Mouse (Mus musculus) cerebellum, postnatal 25 days (tissue): ENCODE results near the gene Plekhh2.
A peak's percentile ranks its signal among the peaks of the same experiment; 100 is the strongest.
"Not testable (repeated sequence)": the region's sequence is repeated elsewhere in the genome, so short reads cannot be mapped to it uniquely, and the experiment has no call there.

Source experiments
- DNase-seq, 2 experiments: peaks; one replicate each; pipeline ENCODE4 v3.0.0; 2021; ENCODE audit warnings: mixed read lengths in 2 of 2

Gene Plekhh2

DNA sequence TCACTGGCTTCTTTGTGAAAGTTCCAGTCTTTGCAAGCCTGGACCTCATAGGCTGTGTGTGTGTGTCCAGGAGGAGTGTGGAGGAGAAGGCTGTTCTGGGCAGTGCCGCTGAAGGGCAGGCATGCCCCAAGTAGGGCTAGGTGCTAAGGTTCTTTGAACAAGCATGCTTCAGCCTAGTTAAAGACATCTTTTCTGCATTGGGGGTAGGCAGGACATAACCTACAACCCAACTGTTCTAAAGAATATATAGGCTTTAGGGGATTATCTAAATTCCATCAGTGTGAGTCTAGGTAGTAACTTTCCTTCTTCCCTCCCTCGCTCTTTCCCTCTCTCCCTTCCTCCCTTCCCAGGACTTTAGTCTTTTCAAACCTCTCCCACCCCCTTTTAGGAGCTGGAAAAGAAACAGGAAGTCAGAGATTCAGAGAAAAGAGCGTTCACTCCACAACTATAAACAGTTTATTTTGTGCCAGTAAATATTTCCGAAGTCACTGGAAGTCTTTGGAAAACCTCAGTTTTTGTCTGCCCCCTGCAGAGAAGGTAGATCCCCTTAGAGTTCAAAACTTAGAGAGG, 906 bp downstream of the Plekhh2 start:
- DNase-seq: peak in 1 of 2 experiments; percentile 22

DNA sequence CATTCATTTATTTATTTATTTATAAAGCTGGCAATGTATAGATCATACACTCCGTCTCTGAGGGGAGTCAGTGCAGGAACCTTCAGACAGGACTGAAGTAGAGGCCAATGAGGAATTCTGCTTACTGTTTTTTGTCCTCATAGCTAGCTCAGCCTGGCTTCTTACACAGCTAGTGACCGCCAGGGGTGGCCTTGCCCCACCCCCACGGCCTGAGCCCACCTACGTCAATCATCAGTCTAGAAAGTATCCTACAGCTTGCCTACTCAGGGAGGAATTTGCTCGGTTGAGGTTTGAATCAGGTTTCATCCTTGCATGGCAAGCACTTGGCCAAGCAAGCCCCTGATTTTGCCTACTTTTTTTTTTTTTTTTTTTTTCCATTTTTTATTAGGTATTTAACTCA, 4.2 kb downstream of the Plekhh2 start:
- no peak for DNase-seq

DNA sequence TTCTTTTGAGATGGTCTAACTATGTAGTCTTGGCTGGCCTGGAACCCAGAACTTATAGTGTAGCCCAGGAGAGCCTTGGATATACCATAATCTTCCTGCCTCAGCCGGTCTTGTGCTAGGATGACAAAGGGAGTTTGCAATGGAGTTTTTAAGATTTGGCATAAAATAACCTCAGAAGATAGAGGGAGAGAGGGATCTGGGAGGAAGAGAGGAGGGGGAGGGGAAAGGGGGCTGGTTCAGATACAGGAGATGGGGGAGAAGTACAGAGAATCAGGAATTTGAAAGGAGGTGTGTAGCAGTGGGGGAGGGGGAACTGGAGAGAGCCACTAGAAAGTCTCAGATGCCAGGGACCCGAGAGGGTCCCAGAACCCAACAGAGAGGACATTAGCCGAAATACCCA, 7.7 kb downstream of the Plekhh2 start:
- DNase-seq: no peak

DNA sequence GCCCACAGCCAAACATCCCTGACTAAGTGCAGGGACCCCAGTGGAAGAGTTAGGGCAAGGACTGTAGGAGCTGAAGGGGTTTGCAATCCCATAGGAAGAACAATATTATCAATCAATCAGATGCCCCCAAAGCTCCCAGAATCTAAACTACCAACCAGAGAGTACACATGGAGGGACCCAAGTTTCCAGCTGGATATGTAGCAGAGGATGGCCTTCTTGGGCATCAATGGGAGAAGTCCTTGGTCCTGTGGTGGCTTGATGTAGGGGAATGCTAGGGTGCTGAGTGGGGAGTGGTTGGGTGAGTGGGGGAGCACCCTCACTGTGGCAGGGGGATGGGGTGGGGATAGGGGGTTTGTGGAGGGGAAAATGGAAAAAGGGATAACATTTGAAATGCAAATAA, 8.4 kb downstream of the Plekhh2 start:
- no peak for DNase-seq

DNA sequence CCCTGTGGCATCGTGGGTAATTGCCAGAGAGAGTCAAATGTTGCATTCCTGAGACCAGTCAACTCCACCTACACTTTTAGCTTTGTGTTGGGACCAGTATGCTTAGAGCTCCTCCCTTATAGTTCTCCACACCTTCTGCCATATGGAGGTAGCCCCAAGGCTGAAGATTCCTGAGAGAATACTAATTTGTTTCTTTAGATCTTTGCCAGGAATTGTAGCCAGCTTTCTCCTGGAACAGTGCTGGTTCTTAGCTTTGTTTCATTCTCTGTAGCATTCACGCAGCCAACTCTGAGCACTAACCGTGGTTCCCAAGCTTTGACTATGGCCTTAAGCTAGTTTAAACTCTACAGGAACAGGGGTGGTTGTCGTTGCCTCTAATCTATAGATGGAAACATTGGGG, 17.7 kb downstream of the Plekhh2 start:
- DNase-seq: no peak

DNA sequence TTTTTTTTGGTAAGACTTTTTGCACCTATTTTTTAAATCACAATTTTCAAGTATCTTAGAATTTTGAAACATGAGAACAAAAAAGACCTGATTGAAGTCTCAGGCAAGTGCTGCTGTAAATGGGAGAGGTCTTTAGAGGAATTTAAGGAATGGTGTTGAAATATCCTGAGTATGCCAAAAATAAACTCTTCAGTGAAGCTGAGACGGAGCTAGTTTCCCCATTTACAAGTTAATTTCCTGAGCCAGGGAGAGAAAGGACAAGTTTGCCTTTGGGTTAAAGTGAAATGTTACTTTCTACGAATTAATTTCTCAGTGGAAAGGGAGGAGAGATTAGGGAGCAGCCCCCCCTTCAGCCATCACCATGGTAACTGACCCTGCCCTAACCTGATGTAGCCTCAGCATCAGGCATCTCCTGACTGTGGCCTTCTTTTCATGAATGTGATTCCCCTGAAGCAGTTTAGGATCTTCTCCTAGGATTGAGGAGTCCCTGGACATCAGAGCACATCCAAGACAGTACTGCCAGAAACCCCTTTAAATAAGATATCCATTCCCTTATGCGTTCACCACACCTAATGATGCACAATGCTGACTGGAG, 18.6 kb downstream of the Plekhh2 start:
- no peak for DNase-seq

DNA sequence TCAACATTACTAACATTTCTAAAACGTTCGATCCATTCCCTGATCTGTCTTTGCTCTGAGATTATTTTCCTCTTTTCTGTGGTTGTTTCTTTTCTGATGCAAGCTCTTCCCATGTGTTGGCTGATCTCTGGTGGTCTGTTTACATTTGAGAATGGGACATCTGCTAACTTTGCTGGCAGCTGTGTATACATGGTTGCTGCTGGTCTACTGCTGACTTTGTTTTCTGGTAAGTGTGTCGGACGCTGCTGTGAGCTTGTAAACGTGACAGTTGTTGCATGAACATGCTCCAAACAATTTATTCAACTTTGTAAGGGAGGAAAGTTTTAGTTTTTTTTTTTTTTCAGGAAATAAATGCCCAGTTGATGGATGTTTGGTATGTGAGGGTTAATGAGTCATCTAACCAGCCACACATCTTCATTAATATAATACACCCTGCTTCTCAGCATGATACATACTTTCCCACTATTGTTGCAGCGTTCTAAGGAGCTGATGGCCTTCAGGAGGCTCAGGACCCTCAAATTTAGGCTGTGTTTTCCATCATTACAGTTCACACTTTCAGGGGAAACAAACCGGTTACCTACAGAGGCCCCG, 21.3 kb downstream of the Plekhh2 start:
- DNase-seq: no peak

DNA sequence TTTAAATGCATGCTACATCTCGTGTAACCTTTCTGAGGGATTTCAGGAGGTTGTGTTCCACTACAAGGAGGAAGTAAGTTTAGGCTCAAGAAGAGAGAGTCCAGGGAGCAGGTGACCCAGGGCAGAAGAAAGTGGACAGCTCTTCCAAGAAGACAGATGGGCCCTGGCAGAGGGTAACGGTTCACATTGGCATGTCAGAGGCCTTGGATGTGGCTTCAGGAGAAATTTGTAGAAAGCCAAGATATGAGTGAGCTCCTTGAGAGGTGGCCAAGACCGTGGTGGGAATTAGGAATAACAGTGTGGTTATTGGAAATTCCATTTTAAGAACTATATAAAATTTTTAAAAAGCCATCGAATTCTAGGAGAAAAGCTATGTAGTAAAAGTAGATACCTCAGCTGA, 22.1 kb downstream of the Plekhh2 start:
- DNase-seq: no peak

DNA sequence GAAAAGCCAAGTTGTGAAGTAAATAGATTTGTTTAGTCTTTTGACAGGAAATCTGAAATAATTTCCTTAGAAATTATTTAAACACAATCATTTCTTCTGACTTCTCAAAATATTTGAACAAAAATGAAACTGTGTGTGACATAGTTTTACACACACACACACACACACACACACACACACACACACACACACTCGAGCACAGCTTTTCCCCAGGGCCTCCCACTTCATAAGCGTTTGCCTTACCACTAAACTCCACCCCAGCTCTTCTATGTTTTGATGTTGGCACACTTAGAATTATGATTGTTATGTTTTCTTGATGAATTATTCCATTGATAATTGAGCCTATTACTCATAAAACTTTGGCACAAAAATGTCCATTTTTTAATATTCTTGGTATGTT, 22.9 kb downstream of the Plekhh2 start:
- no peak for DNase-seq

DNA sequence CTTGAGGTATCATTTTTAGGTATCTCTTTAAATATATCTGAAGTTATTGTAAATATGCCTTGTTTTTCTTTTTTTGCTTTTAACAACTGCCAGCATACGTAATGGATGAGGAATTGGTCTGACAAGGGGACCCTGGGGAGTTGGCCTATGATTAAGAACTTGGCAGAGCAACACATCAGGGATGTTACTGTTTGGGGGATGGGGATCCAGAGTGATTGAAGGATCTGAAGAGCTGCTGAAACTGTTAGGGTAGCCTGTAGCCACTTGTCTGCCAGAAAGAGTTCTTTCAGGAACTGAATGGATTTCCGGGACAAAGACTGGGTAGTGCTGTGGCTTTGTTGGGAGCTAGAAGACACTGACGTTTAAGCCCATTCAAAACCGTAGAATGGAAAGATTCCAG, 23.5 kb downstream of the Plekhh2 start:
- DNase-seq: no peak

DNA sequence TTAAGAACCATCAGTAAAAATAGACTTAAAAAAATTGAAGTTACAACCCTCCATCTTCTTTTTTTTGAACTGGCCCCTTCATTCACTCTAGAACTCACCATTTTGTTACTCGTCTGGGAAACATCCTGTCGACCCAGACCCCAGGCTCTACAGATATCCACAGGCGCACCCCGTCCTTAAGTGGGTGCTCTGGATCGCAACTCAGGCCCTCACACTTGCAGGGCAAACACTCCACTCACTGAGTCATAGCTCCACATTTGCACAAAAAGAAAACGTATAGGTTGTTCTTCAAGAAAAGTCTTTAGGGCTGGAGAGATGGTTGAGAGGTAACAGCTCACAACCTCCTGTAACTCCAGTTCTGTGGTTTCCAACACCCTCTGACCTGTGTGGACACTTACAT, 25.6 kb downstream of the Plekhh2 start:
- DNase-seq: no peak

DNA sequence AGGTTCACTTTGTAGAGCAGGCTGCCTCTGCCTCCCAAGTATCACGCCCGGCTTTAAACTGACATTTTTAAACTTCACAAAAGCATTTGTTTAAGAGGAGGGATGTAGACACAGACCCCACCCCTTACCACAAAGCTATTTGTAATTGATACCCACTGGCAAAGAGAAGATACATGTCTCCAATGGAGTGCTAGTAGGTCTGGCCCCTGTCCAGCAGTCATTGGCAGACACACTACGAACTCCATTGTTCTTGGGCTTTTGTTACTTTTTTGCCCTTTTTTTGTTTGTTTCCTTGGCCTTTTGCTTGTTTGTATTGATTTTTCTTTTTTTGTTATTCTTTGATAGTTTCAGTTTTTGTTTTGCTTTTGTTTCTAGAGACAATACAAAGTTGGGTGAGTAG, 26.3 kb downstream of the Plekhh2 start:
- no peak for DNase-seq

DNA sequence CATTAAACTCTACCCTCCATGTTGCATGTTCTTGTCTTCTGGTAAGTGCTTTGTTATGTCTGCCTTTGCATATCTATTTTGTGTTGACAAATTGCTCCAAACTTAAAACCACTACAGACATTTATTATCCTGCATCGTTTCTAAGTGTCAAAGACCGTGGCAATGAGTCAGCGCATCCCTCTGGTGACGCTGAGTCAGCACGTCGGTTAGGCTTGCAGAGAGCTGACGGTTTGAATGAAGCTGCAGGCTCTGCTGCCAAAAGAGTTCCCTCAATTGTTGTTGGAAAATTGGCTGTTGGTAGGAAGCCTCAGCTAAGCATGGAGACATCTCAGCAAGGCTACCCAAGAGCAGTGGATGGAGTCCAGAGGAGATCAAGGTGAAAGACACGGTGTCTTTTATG, 28.9 kb downstream of the Plekhh2 start:
- DNase-seq: no peak

DNA sequence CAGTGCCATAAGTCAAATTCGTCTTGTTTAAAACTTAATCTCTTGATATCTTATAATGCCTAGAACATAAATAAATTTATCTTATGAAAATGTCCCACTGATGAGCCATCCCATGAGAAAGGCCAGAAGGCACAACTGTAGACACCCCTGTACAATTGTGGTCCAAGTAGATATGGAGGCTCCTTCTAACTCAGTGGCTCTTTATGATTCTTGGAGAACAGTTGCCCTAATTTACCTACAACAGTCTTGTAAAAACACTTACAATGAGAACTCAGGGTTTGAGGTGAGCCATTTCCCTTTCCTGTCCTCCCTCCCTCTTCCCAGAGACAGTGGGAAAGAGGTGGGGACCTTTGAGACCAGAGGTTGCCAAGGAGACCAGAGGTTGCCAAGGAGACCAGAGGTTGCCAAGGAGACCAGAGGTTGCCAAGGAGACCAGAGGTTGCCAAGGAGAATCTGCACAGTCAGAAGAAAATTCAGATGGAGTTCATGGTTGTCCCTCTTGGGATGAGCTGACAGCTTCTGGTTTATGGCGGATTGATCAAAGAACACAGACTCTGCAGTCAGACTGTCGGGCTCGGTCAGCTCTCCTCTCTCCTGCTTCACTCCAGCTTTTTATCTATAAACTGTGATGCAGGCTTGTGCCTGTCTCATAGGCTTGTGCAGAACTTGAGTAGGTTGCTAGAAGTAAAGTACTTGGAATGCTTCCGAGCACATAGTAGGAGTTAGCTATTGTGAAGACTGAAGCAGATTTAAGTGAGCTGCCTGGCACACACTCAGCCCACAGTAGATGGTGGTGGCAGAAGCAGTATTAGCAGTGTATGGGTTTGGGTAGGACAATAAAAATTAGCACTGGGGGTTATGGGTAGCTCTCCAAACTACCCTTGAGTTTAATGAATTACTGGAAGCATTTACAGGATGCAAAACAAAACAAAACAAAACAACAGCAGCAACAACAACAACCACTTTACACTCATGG, 39.5 kb downstream of the Plekhh2 start:
- no peak for DNase-seq

DNA sequence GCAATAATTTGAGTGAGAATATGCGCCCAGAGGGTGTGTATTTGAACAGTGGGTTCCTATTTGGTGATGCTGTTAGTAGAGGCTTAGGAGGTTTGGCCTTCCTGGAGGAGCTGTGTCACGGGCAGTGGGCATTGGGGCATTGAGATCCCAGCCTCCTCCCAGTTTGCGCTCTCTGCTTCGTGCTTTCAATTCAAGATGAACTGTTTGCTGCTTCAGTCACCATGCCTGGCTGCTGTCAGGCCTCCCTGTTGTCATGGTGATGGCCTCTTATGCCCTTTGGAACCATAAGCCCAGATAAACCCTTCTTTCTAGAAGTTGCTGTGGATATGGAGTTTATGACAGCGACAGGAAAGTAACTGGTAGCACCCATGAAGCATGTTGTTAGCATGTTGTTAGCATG, 40.5 kb downstream of the Plekhh2 start:
- no peak for DNase-seq

DNA sequence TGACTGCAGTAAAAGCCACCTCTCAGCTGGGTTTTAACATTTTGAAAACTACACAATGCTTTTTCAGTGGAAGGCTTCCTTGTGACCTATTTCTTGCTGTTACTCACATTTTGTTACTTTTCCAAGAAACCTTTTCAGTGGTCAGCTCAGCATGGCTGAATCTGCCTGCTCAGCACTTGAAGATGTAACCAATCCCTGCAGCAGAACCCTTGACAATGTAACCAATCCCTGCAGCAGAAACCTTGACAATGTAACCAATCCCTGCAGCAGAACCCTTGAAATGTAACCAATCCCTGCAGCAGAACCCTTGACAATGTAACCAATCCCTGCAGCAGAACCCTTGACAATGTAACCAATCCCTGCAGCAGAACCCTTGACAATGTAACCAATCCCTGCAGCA, 52.6 kb downstream of the Plekhh2 start:
- not testable (repeated sequence) for DNase-seq

DNA sequence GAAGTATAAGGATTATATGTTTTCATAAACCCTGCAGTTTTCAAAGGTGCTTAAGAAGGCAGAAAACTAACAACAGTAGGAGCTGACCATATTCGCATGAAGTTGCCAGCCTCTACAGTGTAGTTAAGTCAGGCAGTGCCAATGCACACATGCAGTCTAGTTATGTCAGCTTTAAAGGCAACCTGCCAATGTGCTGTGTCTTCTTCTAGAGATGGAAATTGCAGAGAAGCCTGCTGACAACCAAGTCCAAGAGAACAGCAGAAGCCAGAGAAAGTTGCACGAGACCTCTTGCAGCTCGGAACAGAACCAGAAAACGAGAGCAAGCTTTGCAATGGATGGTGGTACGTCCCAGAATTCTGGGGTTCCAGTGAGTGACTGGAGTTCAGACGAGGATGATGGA, 54.1 kb downstream of the Plekhh2 start:
- DNase-seq: no peak

DNA sequence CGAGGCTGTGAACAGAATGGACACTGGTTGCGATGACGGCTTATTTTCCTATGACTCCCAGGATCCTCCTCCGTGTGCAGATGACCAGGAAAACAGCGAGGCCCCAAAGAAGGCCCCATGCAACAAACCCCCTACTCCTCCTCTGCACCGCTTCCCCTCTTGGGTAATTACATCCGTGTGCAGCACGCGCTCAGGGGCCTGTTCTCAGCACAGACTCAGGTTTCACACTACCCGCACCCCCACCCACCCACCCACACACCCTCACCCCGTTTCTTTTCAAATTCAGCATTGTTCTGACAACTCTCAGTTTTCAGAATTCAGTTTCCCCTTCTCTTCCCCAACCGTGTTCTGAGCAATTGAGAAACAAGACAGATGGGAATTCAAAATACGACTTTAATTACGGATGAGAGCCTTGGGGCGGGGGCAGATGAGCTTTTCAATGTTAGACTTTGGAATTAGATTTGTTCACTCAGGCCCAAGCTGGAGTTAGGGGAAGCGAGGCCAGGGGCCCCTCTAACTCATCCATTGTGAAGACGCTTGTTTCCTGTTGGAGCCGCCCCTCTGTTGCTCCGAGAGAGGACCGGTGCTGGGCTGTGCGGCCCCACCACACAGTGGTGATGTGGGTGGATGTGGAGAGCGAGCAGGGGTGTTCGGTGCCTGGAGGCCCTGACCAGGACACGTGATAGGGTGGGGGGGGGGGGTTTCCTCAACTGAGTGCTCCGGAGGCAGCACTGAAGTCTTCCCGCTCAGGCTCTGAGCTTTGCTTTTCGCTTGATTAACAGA, 55.3 kb downstream of the Plekhh2 start:
- DNase-seq: no peak

DNA sequence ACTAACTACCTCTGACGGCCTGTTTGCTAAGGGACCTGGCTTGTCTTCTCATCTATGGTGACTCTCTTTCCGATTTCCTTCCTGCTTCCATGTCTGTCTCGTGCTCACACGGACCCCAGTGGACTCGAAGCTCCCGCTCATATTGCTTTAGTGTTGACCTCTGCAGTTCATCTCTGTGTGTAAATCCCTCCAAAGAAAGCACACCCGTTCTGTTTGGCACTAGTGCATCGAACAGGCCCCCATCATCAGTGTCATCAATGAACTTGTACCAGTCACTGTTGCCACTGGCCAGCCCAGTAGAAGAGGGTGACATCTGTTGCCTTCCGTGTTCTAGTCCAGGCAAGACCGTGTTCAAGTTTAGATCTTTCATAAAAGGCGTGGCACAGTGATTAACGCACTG, 57.1 kb downstream of the Plekhh2 start:
- DNase-seq: no peak

DNA sequence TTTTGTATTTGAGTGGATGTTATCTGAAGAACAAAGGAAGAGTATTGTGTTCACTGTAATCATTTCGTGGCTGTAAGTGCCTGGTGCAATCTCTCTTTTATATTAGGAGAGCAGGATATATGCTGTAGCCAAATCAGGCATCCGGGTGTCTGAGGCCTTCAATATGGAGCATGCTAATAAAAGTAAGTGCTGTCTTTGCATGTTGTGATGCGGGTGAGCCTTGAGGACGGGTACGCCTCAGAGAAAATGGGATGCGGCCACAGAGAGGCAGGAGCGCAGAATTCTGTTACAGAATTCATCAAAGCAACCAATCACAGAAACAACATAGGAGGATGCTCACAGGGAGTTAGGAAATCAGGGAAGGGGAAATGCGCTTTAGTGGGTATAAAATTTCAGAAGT, 58.1 kb downstream of the Plekhh2 start:
- no peak for DNase-seq

DNA sequence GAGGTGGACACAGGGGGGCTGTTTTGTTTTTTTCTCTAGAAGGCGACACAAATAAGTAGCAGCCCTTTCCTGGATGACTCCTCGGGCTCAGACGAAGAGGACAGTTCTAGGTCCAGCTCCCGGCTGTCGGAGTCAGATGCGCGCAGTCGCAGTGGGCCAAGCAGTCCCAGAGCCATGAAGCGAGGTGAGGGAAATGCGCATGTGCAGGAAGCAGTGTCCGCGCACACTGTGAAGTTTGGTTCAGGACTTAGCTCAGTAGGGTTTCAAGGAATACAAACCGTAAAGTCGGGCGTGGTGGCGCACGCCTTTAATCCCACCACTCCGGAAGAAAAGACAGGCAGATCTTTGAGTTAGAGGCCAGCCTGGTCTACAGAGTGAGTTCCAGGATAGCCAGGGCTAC, 59.9 kb downstream of the Plekhh2 start:
- DNase-seq: no peak

DNA sequence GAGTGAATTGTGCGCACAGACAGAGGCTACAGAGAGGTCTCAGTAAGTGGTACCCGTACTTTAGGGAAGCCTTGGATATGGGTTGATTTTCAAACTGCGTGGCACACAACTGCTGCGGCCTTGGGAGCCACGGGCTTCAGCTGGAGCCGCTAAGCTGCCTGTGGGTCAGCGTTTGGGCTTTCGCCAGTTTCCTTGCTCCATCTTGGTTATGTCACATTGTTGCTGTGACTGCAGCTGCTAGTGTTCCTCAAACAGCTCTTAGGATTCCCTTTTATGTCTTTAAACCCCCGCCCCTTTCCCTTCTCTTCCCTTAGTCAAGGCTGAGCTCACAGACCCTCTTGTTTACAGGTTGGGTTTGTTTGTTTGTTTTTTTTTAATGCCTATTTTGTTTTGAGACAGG, 61.6 kb downstream of the Plekhh2 start:
- DNase-seq: no peak

DNA sequence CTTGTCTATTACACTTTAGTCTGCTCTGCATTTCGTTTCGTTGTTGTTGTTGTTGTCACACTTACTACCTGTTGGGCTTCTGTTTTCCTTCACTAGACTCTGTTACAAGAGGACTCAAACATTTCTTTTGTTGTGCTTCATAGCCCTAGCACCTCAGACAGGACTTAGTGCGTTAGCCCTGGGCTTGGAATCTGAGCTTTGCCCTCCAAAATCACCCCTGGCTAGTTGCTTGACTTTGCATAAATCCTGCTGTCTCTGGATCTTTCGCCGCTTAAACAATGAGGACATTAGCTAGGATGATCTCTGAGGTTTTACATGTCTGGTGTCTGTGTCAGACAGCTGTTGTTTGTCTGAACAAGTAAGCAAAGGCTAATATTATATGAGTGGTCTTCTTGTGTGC, 62.2 kb downstream of the Plekhh2 start:
- no peak for DNase-seq
